Mouse (Mus musculus) C2C12 (cell line): Measurements from ENCODE around the gene Miga1.

Source experiments
- CEBPB ChIP-seq: IDR thresholded peaks from one replicate; pipeline ENCODE4 v1.6.1; 2011; ENCODE audit warnings: low read depth, mild to moderate bottlenecking, control low read depth, moderate library complexity
- CTCF ChIP-seq: IDR thresholded peaks from one replicate; pipeline ENCODE4 v1.5.1; 2011; ENCODE audit not compliant: control insufficient read depth, insufficient read depth, insufficient read length

- TF ChIP-seq CTCF = no peak
- no peak for TF ChIP-seq CEBPB
These were observed 99.1 kb downstream of the Miga1 start for GRCm38 (mm10) chr3:152241098-152241497.
